Mouse (Mus musculus) naive thymus-derived CD4-positive, alpha-beta T cell, adult 2 months (primary cell): ENCODE data around the gene Pld3.

Experiments used
- DNase-seq: peaks from one replicate; pipeline ENCODE4 v3.0.0-alpha.2; 2011; ENCODE audit warnings: low read depth

Gene Pld3

DNA sequence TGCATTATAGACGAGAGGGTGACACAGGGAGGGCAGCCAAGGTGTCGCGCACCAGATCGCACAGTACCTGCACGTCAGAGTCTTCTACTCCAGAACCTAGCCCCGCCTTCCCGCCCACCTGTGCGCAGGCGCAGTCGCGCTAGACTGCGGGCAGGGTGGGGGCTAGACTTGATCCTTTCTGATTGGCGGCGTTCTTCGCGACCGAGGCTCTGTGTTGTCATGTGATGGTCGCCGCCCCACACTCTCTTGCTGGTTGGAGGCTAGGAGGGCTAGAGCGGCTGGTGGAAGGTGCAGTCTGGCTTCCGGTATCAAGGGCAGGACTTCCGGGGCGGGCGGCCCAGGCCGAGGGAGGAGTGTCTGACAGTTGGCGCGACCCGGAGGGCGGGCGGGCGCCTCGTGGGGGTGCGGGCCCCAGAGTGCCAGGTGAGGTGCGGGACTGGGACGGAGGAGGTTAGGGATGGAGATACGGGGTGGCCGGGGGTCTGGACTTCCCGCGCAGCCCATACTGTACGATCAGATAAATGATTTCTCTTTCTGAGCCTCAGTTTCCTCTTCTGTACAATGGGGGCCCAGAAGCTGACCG is at the start of gene Pld3, which contains the start of gene 2310022A10Rik:
Gene Pld3 (minus strand): TSS at position 288 of the 583 bp plus-strand sequence.
Gene 2310022A10Rik (plus strand): TSS at position 303 of the 583 bp plus-strand sequence.
- DNase-seq: peak; percentile 98

GRCm38 (mm10) chr7:27602161-27602560 is 49.1 kb upstream of the Pld3 start:
- DNase-seq: no peak

DNA sequence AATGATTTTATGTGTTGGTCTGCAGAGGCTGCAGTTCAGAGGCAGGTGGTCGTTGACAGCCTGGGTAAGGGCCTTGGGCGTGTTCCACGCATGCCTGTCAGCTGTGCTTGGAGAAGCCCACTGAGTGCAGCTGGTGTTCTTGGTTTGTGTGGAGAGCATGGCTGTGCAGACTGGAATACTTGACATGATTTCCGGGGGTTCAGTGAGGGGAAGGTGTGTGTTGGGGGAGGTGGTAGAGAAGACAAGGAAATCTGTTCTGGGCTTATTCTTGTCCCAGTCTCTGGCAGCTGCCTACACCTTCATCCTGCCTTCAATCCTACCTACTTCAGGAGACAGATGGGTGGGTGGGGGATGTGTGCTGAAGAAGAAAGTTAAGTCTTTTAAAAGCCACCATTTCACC is 48.6 kb upstream of the Pld3 start:
- no peak for DNase-seq

GRCm38 (mm10) chr7:27598053-27598452 is 45.0 kb upstream of the Pld3 start:
- no peak for DNase-seq

DNA sequence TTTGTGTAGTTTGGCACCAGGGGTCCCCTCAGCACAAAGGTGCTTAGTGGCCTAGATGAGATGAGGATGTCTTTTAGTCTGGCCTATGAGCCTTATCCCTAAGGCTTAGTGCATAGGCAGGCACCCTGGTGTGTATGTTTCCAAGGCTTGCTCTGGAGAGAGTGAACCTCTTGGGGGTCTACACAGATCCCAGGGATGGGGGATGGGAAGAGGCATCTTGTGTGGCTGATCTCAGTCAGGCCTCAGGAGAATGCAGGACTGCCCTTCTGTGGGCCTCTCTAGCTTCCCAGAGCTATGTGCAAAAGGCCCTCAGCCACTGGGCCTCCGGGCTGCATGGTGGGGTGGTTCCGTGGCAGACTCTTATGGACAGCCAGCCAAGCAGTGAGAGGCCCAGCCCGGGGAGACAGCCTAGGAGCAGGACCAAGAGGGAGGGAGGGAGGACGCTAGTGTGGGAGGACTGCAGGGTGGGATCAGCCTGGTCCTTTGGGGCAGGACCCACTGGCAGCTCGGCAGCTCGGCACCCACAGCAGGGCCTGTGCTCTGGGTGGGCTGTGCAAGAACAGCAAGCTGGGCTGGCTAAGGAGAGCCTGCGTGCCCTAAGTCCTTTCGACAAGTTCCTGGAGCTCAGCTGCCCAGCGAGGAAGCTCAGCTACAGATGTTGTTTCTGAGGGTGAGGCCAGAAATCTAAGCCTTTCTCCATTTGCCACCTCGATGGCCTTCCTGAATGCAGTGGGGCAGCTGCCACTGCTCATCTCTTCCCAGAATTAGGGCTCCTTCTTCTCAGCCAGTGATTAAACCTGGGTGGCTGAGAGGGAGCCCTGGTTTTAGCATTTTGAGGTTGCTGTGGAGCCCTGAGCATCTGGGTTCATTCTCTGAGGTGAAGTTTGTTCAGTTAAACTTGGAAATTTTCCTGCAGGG is 43.8 kb upstream of the Pld3 start:
- no peak for DNase-seq

DNA sequence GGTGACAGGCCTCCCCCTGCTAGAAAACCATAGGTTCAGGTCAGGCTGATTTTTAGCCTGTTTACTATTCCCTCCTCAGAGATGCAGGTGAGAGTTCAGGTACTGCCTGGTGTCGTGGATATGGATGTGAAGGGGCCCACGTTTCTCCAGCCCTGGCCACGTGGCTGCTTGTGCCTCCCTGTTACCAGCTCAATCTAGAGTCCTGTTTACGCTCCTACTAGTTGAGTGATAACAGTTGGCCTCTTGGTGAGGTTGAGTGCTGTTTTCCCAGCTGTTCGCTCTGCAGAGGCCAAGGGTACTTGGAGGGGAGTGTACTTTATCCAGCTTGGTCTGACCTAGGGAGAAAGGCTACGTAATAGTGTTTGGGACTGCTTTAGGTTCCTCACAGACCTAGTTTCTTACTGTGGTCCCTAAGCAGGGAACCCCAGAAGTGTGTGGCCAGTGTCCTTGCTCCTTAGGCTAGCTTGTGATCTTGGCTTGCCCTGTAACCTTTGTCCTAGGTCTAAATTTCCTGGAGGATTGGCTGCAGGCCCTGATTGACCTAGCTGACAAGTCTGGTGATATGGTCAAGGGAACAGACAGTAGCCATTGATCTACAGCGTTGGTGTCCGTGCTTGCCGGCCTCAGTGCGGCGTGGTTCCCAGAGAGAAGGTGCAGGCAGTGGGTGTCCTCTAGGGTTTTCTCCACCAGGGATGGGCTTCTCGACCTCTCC is 40.1 kb upstream of the Pld3 start:
- DNase-seq: no peak

- no peak for DNase-seq
Observed at GRCm38 (mm10) chr7:27592217-27592929, 39.4 kb upstream of the Pld3 start.

DNA sequence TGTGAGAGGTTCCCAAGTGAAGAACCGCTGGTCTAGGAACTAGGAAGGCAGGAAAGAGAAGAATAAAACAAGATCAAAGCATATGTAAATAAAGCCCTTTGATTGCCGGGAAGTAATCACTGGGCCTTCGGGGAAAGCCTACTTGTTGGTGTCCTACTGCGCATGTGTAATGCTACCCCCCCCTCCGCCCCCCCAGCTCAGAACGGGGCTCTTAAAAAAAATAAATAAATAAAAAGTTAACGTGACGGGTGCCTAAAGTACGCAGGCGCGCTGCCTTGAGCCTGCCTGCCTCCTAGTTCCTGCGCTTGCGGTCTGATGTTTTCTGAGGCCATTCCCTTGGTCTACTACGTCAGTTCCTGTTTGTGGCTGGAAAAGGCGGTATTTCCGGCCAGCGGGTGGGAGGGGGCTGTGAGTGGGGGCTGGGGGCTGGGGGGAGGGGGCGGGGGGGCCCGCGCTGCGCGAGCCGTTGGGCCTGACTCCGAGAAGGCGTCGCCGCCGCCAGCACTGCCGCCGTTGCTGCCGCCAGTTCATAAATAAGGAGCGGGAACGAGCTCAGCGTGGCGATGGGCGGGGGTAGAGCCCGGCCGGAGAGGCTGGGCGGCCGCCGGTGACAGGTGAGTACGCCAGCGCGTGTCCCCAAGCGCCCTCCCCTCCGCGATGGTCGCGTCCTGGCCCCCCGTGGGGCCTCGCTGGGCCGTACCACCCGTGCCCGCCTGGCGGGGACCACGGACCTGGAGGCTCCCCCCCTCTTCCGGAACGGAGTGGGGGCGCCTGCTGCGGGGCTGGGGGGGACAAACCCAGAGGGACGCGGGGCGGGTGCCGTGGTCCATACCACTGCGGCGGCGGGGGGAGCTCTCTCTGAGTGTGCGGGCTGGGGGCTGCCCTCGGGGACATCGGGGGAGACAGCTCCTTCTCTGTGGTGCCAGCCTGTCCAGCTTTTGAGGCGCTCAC is 38.5 kb upstream of the Pld3 start, which contains the start of gene Akt2:
Gene Akt2 (plus strand): TSS at position 287 of the 951 bp plus-strand sequence.
- DNase-seq: peak; percentile 97

DNA sequence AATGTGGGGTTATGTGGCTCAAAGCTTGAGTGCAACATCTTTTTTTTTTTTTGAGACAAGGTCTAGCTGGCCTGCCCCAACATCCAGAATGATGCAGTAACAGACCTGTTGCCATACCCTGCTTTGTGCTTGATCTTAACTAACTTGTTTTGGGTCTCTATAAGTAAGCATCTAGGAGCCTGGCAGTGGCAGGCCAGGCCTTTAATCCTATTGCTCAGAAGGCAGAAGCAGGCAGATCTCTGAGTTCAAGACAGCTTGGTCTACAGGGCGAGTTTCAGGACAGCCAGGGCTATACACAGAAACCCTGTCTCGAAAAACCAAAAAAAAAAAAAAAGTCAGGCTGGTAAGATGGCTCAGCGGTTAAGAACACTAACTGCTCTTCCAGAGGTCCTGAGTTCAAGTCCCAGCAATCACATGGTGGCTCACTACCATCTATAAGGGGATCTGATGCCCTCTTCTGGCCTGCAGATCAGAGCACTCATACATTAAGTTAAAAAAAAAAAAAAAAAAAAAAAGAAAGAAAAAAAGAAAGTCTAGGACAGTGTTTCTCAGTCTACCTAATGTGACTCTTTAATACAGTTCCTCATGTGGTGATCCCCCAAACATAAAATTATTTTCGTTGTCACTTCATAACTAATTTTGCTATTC is 37.7 kb upstream of the Pld3 start:
- peak; percentile 33 for DNase-seq

- no peak for DNase-seq
Observed at GRCm38 (mm10) chr7:27590088-27590487, 37.1 kb upstream of the Pld3 start.

DNA sequence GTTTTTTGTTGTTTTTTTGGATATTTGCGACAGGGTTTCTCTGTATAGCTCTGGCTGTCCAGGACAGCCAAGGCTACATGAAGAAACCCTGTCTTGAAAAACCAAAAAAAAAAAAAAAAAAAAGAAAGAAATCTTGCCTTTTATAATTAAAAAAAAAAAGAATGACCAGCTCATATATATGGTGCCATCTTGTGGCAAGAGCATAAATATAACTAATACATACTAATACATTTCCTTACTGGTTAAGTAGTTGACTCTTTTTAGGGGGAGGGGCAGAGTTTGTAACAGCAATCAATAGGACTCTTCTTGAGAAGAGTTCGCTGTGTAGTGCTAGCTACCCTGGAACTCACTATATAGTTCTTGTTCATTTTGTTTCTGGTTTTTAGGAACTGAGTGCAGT is 34.7 kb upstream of the Pld3 start:
- DNase-seq: peak; percentile 18

- no peak for DNase-seq
Observed at GRCm38 (mm10) chr7:27586861-27587260, 33.8 kb upstream of the Pld3 start.

DNA sequence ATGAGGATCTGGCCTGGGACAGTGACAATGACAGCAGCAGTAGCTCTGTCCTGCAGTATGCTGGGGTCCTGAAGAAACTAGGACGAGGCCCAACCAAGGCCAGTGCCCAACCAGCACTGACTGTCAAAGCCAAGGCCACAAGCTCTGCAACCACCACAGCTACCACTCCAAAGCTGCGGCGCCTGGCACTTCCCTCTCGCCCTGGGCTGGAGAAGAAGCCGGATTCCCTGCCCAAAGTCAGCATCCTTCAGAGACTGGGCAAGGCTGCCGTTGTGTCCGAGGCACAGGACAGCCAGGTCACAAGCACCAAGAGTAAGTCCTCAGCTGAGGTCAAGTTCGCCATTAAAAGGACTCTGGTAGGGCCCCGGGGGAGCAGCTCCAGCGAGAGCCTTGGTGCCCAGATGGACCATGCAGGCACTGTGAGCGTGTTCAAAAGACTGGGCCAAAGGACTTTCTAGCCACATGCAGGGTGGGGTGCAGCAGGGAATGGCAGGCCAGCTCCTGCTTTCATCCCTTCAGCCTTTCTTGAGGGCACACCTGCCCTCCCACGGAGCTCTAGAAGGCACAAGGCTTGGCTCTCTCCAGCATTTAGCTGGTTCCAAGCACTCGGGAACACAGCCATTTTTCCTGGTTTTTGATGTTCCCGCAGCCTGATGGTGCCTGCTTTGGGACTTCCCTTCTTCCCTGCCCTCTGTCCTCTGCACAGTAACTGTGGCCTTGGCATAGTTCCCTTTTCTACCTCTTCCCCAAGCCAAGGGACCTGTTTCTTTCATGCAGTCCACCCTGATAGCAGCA is 27.6 kb upstream of the Pld3 start:
- no peak for DNase-seq

GRCm38 (mm10) chr7:27578465-27578864 is 25.4 kb upstream of the Pld3 start:
- DNase-seq: no peak

DNA sequence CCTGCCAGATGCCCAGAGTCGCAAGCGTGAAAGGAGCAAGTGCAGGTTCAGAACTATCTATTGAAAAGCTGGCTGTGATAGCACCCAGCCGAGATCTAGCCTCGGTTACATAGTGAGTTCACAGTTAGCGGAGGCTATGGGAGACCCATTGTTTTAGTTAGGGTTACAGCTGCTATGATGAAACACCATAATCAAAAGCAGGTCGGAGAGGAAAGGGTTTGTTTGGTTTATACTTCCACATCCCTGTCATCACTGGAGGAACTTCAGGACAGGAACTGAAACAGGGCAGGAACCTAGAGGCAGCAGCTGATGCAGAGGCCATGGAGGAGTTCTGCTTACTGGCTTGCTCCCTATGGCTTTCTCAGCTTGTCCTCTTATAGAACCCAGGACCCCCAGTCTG is 24.6 kb upstream of the Pld3 start:
- DNase-seq: no peak

- peak; percentile 66 for DNase-seq
Observed at GRCm38 (mm10) chr7:27576914-27577313, 23.9 kb upstream of the Pld3 start.

GRCm38 (mm10) chr7:27574124-27574880 is 21.3 kb upstream of the Pld3 start:
- DNase-seq: no peak

GRCm38 (mm10) chr7:27572133-27572532 is 19.1 kb upstream of the Pld3 start:
- no peak for DNase-seq
